Mouse (Mus musculus) macrophage (primary cell): ENCODE measurements at regions not wholly inside any gene's neighbourhood (a gene's known extent, or its start where the extent isn't known, plus 50 kb on each side); places are given as distances from the start of the nearest gene placed in this dataset.
A peak's percentile ranks its signal among the peaks of the same experiment; 100 is the strongest.

ENCODE experiments used
- H3K27ac ChIP-seq: fragments of 350-480 bp; formaldehyde crosslinking; 2 replicates; pipeline ENCODE4 v1.9.0; 2021
- H3K36me3 ChIP-seq: fragments of 350-480 bp; formaldehyde crosslinking; 2 replicates; pipeline ENCODE4 v1.9.0; 2021; ENCODE audit errors: inconsistent target
- H3K4me3 ChIP-seq: fragments of 350-480 bp; formaldehyde crosslinking; 2 replicates; pipeline ENCODE4 v1.9.0; 2021; ENCODE audit errors: inconsistent target
- H3K79me2 ChIP-seq: fragments of 350-480 bp; formaldehyde crosslinking; 2 replicates; pipeline ENCODE4 v1.9.0; 2021; ENCODE audit errors: inconsistent target
- WGBS: methylation state at CpG from one replicate; pipeline ENCODE4 v1.1.7; 2026; ENCODE audit warnings: inconsistent platforms; ENCODE audit not compliant: missing documents; 5-methylcytosine and 5-hydroxymethylcytosine counted together

DNA sequence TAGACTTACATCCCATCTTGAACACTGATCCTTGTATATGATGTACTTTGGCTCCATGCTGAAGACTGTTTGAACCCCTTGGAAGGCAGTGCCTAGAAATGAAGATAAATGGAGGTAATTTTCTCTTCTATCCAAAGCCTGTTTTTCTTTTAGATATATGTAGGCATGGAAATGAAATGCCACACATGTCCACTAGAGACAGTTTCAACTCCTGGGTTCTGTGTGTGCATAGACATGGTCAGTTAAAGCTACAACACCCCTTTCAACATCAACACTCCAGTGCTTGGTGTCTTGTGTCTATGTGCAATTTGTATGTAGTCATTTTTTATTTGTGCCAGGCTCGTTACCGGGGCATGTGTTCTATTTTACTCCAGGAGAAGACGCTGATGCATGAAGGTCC is 179.7 kb upstream of the Lpp start:
- H3K36me3 ChIP-seq: no peaks in the 10 kb centered on the region
- no peak overlapping the region for H3K4me3 ChIP-seq
- 95% methylated on average over 3 of the region's 3 CpGs for WGBS
- H3K79me2 ChIP-seq: no peaks in the 10 kb centered on the region
- H3K27ac ChIP-seq: no peak overlapping the region

- no peak overlapping the region for H3K4me3 ChIP-seq
- H3K27ac ChIP-seq: no peak overlapping the region
- H3K79me2 ChIP-seq: no peaks in the 10 kb centered on the region
- H3K36me3 ChIP-seq: no peaks in the 10 kb centered on the region
- 95% methylated on average over 2 of the region's 2 CpGs for WGBS
Observed at GRCm38 (mm10) chr16:24212702-24213101, 180.6 kb upstream of the Lpp start.

GRCm38 (mm10) chr16:24211588-24211987 is 181.7 kb upstream of the Lpp start:
- Histone ChIP-seq H3K36me3 (no peaks in the 10 kb centered on the region), H3K79me2 (no peaks in the 10 kb centered on the region), H3K4me3 (no peak overlapping the region), H3K27ac (no peak overlapping the region)
- 100% methylated on average over 1 of the region's 1 CpGs for WGBS

- Histone ChIP-seq H3K36me3 (no peaks in the 10 kb centered on the region), H3K27ac (no peak overlapping the region), H3K79me2 (no peaks in the 10 kb centered on the region), H3K4me3 (no peak overlapping the region)
- 70% methylated on average over 2 of the region's 2 CpGs for WGBS
Observed at GRCm38 (mm10) chr16:24208876-24209275, 184.4 kb upstream of the Lpp start.

DNA sequence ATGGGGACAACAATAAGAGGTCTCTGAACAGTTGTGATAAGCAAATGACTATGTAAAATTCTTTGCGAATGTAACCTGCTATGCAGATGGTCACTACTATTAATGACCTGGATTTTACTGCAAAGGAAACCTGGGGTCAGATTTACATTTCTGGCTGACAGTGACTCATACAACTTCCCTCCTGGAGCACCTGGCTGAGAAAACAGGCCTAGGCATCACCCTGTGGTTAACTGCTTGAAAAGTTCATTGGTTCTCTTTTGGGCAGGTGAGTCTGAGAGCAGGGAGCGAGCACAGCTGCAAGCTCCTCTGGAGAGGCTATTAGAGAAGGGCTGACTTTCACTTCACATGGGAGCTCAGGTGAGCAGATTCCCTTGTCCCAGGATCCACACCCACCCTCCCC is 185.2 kb upstream of the Lpp start:
- H3K4me3 ChIP-seq: no peak overlapping the region
- 97% methylated on average over 2 of the region's 2 CpGs for WGBS

DNA sequence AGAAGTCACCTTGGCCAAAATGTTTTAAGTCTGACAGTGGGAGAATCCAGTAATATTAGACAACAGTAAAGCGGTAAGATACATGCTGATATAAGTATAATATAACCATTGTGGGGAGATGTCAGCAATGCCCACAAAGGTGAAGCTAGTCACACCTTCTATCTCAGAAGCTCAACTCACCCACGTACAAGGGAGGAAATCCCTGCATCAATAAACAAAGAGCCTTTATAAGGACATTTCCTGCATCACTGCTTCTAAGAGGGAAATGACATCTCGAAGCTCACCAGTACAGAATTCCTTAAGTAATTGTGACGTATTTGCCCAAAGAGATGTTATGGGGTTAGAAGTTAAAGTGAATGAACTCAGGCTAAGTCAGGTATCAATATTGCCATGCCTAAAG is 186.3 kb upstream of the Lpp start:
- Histone ChIP-seq H3K27ac (no peak overlapping the region), H3K4me3 (no peak overlapping the region), H3K36me3 (no peaks in the 10 kb centered on the region), H3K79me2 (no peaks in the 10 kb centered on the region)
- WGBS: 77% methylated on average over 4 of the region's 4 CpGs

More for the DNA sequence above, 185.2 kb upstream of the Lpp start:
- Histone ChIP-seq H3K79me2 (no peaks in the 10 kb centered on the region), H3K36me3 (no peaks in the 10 kb centered on the region), H3K27ac (no peak overlapping the region)

GRCm38 (mm10) chr16:24206461-24206861 is 186.8 kb upstream of the Lpp start:
- no peak overlapping the region for H3K27ac ChIP-seq
- no peaks in the 10 kb centered on the region for H3K79me2 ChIP-seq
- no peaks in the 10 kb centered on the region for H3K36me3 ChIP-seq
- H3K4me3 ChIP-seq: no peak overlapping the region
- WGBS: 83% methylated on average over 4 of the region's 4 CpGs

- Histone ChIP-seq H3K27ac (no peak overlapping the region), H3K36me3 (no peaks in the 10 kb centered on the region), H3K4me3 (no peak overlapping the region), H3K79me2 (no peaks in the 10 kb centered on the region)
- WGBS: 96% methylated on average over 5 of the region's 5 CpGs
Observed at GRCm38 (mm10) chr16:24205594-24205993, 187.7 kb upstream of the Lpp start.

DNA sequence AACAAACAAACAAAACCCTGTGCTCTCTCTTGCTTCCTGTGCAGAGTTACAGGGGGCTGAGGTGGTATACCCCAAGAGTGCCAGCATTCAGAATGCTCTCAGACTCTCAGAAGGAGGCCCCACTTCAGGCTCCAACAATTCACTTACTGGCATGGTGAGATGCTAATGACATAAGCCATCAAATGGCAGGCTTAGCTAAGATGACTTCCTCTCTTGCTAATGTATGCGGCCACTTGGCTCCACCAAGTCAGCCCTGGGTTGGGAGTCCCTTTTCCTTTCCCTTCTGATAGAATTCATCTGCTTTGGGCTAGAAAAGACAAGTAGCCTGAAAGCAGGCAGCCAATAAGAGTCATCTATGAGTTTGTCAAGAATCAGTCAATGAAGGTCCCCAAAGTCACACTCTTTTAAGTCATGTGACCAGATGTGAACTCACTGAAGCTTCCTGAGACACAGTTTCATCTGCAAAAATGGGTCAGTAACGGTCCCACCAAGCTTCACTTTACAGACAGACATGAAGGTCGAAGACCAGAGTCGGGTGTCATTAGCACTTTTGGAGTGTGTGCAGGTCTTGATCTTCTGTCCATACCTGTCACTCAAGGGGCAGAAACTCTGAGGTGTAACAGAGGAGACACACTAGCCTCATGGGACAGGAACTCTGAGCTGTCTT is 189.1 kb upstream of the Lpp start:
- H3K79me2 ChIP-seq: no peaks in the 10 kb centered on the region
- WGBS: 100% methylated on average over 4 of the region's 4 CpGs
- no peak overlapping the region for H3K27ac ChIP-seq
- no peak overlapping the region for H3K4me3 ChIP-seq
- H3K36me3 ChIP-seq: no peaks in the 10 kb centered on the region

DNA sequence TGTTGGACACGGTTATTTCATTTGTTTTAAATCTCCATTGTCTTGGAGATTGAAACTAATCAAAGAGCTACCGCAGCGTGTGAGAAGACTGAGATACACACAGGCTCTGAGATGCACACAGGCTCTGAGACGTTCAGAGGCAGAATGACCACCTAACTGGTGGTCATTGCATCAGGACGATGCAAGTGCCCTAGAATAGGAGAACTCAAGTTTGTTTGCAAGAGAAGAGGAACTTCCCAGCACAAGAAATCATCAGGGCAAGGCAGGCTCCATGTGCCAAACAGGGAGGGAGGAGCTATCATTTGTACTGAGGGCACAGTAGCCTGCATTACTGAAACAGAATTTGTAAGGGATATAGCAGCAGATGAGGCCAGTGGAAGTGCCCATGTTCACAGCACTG is 190.7 kb upstream of the Lpp start:
- no peaks in the 10 kb centered on the region for H3K79me2 ChIP-seq
- H3K4me3 ChIP-seq: no peak overlapping the region
- no peak overlapping the region for H3K27ac ChIP-seq
- 51% methylated on average over 5 of the region's 5 CpGs for WGBS
- H3K36me3 ChIP-seq: no peaks in the 10 kb centered on the region

DNA sequence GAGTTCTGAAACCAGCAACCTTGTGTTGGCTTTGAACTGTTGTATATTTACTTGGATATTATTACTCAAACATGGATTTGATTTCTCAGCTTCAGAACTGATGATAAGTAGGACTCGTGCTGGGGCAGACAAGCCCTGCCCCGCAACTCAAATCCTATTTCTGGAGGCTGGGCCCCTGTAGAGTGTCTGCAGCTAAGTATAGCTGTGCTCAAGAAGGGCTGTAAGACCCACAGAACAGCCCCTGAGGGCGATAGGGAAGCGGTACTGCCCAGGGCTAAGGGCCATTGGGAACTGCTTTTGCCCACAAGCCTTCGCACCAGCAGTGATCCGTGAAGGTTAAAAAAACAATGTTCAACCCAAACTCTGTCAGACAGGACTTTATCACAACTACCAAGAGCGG is 191.9 kb upstream of the Lpp start:
- Histone ChIP-seq H3K4me3 (no peak overlapping the region), H3K36me3 (no peaks in the 10 kb centered on the region), H3K27ac (no peak overlapping the region), H3K79me2 (no peaks in the 10 kb centered on the region)
- WGBS: 89% methylated on average over 7 of the region's 7 CpGs

- no peak overlapping the region for H3K4me3 ChIP-seq
- peak overlapping the region; percentile 5; the same call in 1 of the 2 replicates for H3K27ac ChIP-seq
- 86% methylated on average over 5 of the region's 5 CpGs for WGBS
- H3K79me2 ChIP-seq: no peaks in the 10 kb centered on the region
- no peaks in the 10 kb centered on the region for H3K36me3 ChIP-seq
Observed at GRCm38 (mm10) chr16:24200200-24200599, 193.1 kb upstream of the Lpp start.

GRCm38 (mm10) chr16:24199408-24200167 is 193.7 kb upstream of the Lpp start:
- H3K4me3 ChIP-seq: no peak overlapping the region
- peak overlapping the region; percentile 5 for H3K27ac ChIP-seq
- no peaks in the 10 kb centered on the region for H3K36me3 ChIP-seq
- no peaks in the 10 kb centered on the region for H3K79me2 ChIP-seq
- 56% methylated on average over 18 of the region's 18 CpGs for WGBS

GRCm38 (mm10) chr16:24198291-24198690 is 195.0 kb upstream of the Lpp start:
- H3K4me3 ChIP-seq: no peak overlapping the region
- no peak overlapping the region for H3K27ac ChIP-seq
- H3K36me3 ChIP-seq: no peaks in the 10 kb centered on the region
- no peaks in the 10 kb centered on the region for H3K79me2 ChIP-seq

DNA sequence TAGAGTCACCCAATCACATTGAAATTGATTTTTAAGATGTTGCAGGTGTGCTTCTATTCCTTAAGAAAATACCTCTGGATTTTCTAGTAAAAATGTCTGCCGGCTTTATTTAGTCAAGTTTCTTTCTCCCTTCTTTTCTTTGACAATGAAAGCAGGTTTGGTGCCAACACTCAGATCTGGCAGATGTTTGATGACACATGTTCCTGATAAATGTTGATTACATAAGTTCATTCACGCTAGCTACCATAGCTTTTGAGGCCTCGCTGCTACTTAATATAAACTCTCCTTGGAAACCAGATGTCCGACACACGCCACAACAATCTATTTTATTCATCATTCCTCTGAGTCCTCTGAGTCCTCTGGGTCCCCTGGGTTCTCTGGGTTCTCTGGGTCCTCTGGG is 195.7 kb upstream of the Lpp start:
- Histone ChIP-seq H3K4me3 (no peak overlapping the region), H3K36me3 (no peaks in the 10 kb centered on the region), H3K79me2 (no peaks in the 10 kb centered on the region), H3K27ac (no peak overlapping the region)
- 90% methylated on average over 5 of the region's 5 CpGs for WGBS
